Mouse (Mus musculus): ENCODE results near the gene Cyp2c70. TPM values are rescaled to one million over a fixed set of nuclear protein-coding genes. Genes with fewer than 3 reads are reported as not detected.
"Not testable (repeated sequence)": the region's sequence is repeated elsewhere in the genome, so short reads cannot be mapped to it uniquely, and the experiment has no call there.

Gene Cyp2c70
- polyA plus RNA-seq, 1 experiment from 2014 or later = not detected

DNA sequence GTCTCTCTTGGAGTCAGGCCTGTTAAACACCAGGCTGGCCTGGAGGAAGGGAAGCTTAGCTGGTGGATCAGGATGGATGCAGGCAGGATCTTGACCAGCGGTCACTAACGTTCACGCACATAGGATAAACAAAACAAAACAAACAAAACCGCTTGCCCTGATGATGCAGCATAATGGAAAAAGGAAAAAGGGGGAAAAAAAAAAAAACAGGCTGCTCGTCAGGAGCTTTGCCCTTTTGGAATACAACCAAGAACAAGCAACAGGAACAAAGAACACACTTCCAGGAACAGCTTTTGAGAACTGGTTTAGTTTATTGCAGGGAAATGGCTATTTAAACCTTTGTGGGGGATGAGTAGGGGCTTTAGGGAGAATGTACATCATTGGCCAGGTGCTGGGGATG is 33.7 kb upstream of the Cyp2c70 start:
- no peaks in the 10 kb centered on the region for H3K27me3 ChIP-seq (ENCODE audit: control insufficient read depth, insufficient read depth, low read length)
- H3K27ac ChIP-seq (replicated peaks; ENCODE audit: low read depth, low read length) = no peak overlapping the region
- ATAC-seq (replicated peaks; ENCODE audit: insufficient number of reproducible peaks, low FRiP score, low TSS enrichment, low read depth) (no peak), DNase-seq (ENCODE audit: low spot score) (no peak)
- no peaks in the 10 kb centered on the region for H3K36me3 ChIP-seq (replicated peaks; ENCODE audit: control insufficient read depth, insufficient read depth, low read depth, low read length)
- 89% methylated on average over 5 of the region's 5 CpGs for WGBS
- no peak overlapping the region for H3K9ac ChIP-seq (replicated peaks; ENCODE audit: low read length)
- H3K4me1 ChIP-seq (ENCODE audit: control insufficient read depth, insufficient read depth, low read length) = no peaks in the 10 kb centered on the region
- H3K9me3 ChIP-seq (replicated peaks; ENCODE audit: control insufficient read depth, low read length) = no peaks in the 10 kb centered on the region
- no peak overlapping the region for H3K4me3 ChIP-seq (ENCODE audit: low read depth, low read length)
- H3K4me2 ChIP-seq (ENCODE audit: low read depth, low read length) = no peak overlapping the region

DNA sequence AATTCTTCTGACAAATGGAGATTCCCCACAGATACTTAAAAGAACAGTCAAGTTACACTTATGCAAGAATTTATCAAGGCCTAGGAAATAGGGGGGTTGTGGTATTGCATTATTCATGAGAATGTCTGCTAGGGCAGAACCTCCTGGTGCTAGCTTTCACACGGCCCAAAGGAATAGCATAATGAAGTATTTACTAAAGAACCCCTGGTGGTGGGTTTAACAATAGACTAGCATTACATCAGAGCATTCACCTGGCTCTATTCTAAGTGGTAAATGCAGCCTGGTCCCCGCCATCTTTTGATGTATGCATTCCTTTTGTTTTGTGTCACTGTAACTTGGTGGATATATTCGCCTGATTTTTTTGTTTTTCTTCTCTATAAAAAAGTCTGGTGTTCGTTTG is 15.8 kb upstream of the Cyp2c70 start:
- 63% methylated on average over 4 of the region's 4 CpGs for WGBS
- not testable (repeated sequence) for H3K4me1 ChIP-seq (ENCODE audit: control insufficient read depth, insufficient read depth, low read length); H3K27me3 ChIP-seq (ENCODE audit: control insufficient read depth, insufficient read depth, low read length); H3K4me3 ChIP-seq (ENCODE audit: low read depth, low read length); H3K27ac ChIP-seq (replicated peaks; ENCODE audit: low read depth, low read length); H3K4me2 ChIP-seq (ENCODE audit: low read depth, low read length); H3K9me3 ChIP-seq (replicated peaks; ENCODE audit: control insufficient read depth, low read length); H3K36me3 ChIP-seq (replicated peaks; ENCODE audit: control insufficient read depth, insufficient read depth, low read depth, low read length); DNase-seq (ENCODE audit: low spot score); H3K9ac ChIP-seq (replicated peaks; ENCODE audit: low read length); ATAC-seq (replicated peaks; ENCODE audit: insufficient number of reproducible peaks, low FRiP score, low TSS enrichment, low read depth)

DNA sequence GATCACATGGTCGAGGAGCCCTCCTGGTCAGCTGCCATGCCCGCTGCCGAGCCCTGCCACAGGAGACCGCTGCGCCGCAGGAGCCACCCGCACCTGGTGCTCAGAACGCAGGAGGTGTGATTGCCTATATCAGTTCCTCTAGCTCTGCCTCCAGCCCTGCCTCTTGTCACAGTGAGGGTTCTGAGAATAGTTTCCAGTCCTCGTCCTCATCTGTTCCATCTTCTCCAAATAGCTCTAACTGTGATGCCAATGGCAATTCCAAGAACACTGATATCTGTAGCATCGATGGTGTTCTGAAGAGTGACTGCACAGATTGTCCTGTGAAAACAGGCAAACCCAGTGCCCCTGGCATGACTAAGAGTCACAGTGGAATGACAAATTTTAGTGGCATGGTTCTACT is 3.5 kb upstream of the Cyp2c70 start:
- ATAC-seq (replicated peaks; ENCODE audit: insufficient number of reproducible peaks, low FRiP score, low TSS enrichment, low read depth) (no peak), DNase-seq (ENCODE audit: low spot score) (no peak)
- H3K9me3 ChIP-seq (replicated peaks; ENCODE audit: control insufficient read depth, low read length) = no peaks in the 10 kb centered on the region
- WGBS = 93% methylated on average over 10 of the region's 10 CpGs
- H3K4me3 ChIP-seq (ENCODE audit: low read depth, low read length) = no peak overlapping the region
- no peaks in the 10 kb centered on the region for H3K4me1 ChIP-seq (ENCODE audit: control insufficient read depth, insufficient read depth, low read length)
- no peak overlapping the region for H3K9ac ChIP-seq (replicated peaks; ENCODE audit: low read length)
- no peaks in the 10 kb centered on the region for H3K27me3 ChIP-seq (ENCODE audit: control insufficient read depth, insufficient read depth, low read length)
- H3K4me2 ChIP-seq (ENCODE audit: low read depth, low read length) = no peak overlapping the region
- no peaks in the 10 kb centered on the region for H3K36me3 ChIP-seq (replicated peaks; ENCODE audit: control insufficient read depth, insufficient read depth, low read depth, low read length)
- H3K27ac ChIP-seq (replicated peaks; ENCODE audit: low read depth, low read length) = no peak overlapping the region

DNA sequence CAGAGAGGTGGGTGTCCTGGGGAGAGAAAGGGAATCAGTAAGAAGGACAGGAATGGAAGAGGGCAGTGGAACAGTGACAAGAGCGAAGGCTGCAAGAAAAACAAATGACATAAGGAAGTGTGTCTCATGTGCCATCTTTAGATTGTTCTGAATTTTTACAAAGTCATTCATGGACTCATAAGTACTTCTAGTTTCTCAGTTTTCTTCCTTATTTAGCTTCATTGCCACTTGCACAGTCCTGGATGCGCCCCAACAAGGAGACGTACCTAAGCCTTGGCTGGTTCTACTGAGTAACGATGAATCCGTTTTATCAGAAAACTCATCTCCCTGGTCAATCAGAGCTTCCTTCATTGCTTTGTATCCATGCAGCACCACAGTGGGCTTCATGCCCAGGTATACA is 3.5 kb downstream of the Cyp2c70 start:
- H3K4me3 ChIP-seq (ENCODE audit: low read depth, low read length) = no peak overlapping the region
- no peak for DNase-seq (ENCODE audit: low spot score)

DNA sequence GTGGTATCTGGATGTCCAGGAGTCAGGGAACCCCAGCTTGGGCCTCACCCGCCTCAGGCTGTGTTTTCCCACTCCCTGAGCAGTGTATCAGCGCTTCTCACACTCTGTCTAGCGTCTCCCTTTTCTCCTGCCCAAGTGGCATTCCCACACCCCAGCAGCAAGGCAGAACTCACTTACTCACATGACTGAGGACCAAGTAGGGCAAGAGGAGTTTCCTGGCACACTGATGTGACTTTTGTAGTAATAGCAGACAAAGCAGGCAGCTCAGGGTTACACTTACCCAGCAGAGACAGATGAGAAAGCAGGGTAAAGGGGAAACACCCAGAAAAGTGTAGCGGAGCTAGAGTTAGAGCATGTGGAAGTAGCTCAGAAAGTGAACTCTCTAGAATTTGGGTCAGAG is 8.8 kb downstream of the Cyp2c70 start:
- Histone ChIP-seq H3K4me2 (ENCODE audit: low read depth, low read length) (no peak overlapping the region), H3K27ac (replicated peaks; ENCODE audit: low read depth, low read length) (no peak overlapping the region), H3K4me3 (ENCODE audit: low read depth, low read length) (no peak overlapping the region), H3K27me3 (ENCODE audit: control insufficient read depth, insufficient read depth, low read length) (no peaks in the 10 kb centered on the region), H3K36me3 (replicated peaks; ENCODE audit: control insufficient read depth, insufficient read depth, low read depth, low read length) (no peaks in the 10 kb centered on the region), H3K9me3 (replicated peaks; ENCODE audit: control insufficient read depth, low read length) (no peaks in the 10 kb centered on the region), H3K4me1 (ENCODE audit: control insufficient read depth, insufficient read depth, low read length) (no peaks in the 10 kb centered on the region), H3K9ac (replicated peaks; ENCODE audit: low read length) (no peak overlapping the region)
- DNase-seq (ENCODE audit: low spot score) (no peak), ATAC-seq (replicated peaks; ENCODE audit: insufficient number of reproducible peaks, low FRiP score, low TSS enrichment, low read depth) (no peak)
- 80% methylated on average over 4 of the region's 4 CpGs for WGBS

More for the DNA sequence above, 3.5 kb downstream of the Cyp2c70 start:
- Histone ChIP-seq H3K27ac (replicated peaks; ENCODE audit: low read depth, low read length) (no peak overlapping the region), H3K4me1 (ENCODE audit: control insufficient read depth, insufficient read depth, low read length) (no peaks in the 10 kb centered on the region), H3K9ac (replicated peaks; ENCODE audit: low read length) (no peak overlapping the region), H3K4me2 (ENCODE audit: low read depth, low read length) (no peak overlapping the region), H3K9me3 (replicated peaks; ENCODE audit: control insufficient read depth, low read length) (no peaks in the 10 kb centered on the region), H3K27me3 (ENCODE audit: control insufficient read depth, insufficient read depth, low read length) (no peaks in the 10 kb centered on the region), H3K36me3 (replicated peaks; ENCODE audit: control insufficient read depth, insufficient read depth, low read depth, low read length) (no peaks in the 10 kb centered on the region)
- no peak for ATAC-seq (replicated peaks; ENCODE audit: insufficient number of reproducible peaks, low FRiP score, low TSS enrichment, low read depth)
- WGBS = 96% methylated on average over 5 of the region's 5 CpGs

DNA sequence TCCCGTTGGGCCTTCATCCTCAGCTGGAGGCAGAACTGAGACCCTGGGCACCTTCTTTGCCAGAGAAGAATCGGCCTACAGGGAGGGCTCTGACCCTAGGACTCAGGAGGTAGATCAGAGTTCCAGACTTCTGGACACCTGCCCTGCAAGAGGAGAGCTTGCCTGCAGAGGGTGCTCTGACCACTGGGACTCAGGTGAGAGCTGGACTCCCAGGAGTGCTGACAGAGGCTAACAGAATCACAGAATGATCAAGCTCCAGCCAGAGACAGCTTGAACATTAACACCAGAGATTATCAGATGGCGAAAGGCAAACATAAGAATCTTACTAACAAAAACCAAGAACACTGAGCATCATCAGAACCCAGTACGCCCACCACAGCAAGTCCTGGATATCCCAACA is 18.7 kb downstream of the Cyp2c70 start:
- ATAC-seq (replicated peaks; ENCODE audit: insufficient number of reproducible peaks, low FRiP score, low TSS enrichment, low read depth); H3K27ac ChIP-seq (replicated peaks; ENCODE audit: low read depth, low read length); H3K4me1 ChIP-seq (ENCODE audit: control insufficient read depth, insufficient read depth, low read length); H3K9me3 ChIP-seq (replicated peaks; ENCODE audit: control insufficient read depth, low read length); H3K27me3 ChIP-seq (ENCODE audit: control insufficient read depth, insufficient read depth, low read length); H3K9ac ChIP-seq (replicated peaks; ENCODE audit: low read length); H3K4me2 ChIP-seq (ENCODE audit: low read depth, low read length); DNase-seq (ENCODE audit: low spot score); H3K4me3 ChIP-seq (ENCODE audit: low read depth, low read length); H3K36me3 ChIP-seq (replicated peaks; ENCODE audit: control insufficient read depth, insufficient read depth, low read depth, low read length): not testable (repeated sequence)
- WGBS = 90% methylated on average over 4 of the region's 4 CpGs

DNA sequence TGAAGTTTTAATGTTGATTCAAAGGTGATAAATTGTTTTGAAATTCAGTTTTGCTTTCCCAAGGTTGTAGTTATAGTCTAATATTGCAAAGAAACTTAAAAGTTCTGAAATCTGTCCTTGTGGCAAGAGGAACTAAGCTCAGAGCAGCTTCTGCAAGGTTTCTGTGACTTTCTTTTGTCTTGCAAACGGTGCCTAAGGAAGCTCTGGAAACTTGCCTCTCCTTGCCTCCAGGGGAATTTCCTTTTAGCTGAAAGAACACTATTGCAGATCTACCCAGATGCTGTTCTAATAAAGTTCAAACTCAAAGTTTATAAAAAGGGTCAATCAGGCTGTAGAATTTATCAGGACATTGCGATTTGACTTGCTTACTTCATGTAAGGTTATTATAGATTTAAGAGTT is 60.1 kb downstream of the Cyp2c70 start:
- H3K27me3 ChIP-seq (ENCODE audit: control insufficient read depth, insufficient read depth, low read length); H3K27ac ChIP-seq (replicated peaks; ENCODE audit: low read depth, low read length); H3K4me3 ChIP-seq (ENCODE audit: low read depth, low read length); H3K9me3 ChIP-seq (replicated peaks; ENCODE audit: control insufficient read depth, low read length); ATAC-seq (replicated peaks; ENCODE audit: insufficient number of reproducible peaks, low FRiP score, low TSS enrichment, low read depth); H3K4me1 ChIP-seq (ENCODE audit: control insufficient read depth, insufficient read depth, low read length); DNase-seq (ENCODE audit: low spot score); H3K9ac ChIP-seq (replicated peaks; ENCODE audit: low read length); H3K4me2 ChIP-seq (ENCODE audit: low read depth, low read length); H3K36me3 ChIP-seq (replicated peaks; ENCODE audit: control insufficient read depth, insufficient read depth, low read depth, low read length): not testable (repeated sequence)
- WGBS = 24% methylated on average over 2 of the region's 2 CpGs

DNA sequence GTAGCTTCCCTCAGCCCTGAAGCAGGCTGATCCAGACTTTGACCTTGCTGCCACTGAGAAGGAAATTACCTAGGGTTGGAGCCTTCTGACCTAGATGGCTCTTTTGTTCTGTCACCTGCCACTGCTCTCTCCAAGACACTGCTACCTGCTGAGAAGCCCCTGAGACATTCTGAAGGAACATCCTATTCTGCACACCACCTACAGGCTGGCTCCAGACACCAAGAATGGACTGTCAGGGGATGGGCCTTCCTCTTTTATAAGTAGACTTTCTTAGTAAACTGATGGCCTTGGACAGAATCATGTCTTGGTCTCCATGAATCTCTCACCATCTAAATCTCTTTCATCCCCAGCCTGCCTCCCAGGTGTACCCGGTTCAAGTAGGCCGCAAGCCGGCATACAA is 62.0 kb downstream of the Cyp2c70 start:
- H3K36me3 ChIP-seq (replicated peaks; ENCODE audit: control insufficient read depth, insufficient read depth, low read depth, low read length); H3K4me2 ChIP-seq (ENCODE audit: low read depth, low read length); H3K9ac ChIP-seq (replicated peaks; ENCODE audit: low read length); H3K9me3 ChIP-seq (replicated peaks; ENCODE audit: control insufficient read depth, low read length); DNase-seq (ENCODE audit: low spot score); H3K27ac ChIP-seq (replicated peaks; ENCODE audit: low read depth, low read length); ATAC-seq (replicated peaks; ENCODE audit: insufficient number of reproducible peaks, low FRiP score, low TSS enrichment, low read depth); H3K4me3 ChIP-seq (ENCODE audit: low read depth, low read length); H3K4me1 ChIP-seq (ENCODE audit: control insufficient read depth, insufficient read depth, low read length); H3K27me3 ChIP-seq (ENCODE audit: control insufficient read depth, insufficient read depth, low read length): not testable (repeated sequence)
- WGBS = 84% methylated on average over 3 of the region's 3 CpGs
